Mouse (Mus musculus) neural tube, embryonic 11.5 days (tissue): ENCODE data around the gene Fez1. TPM values are rescaled to one million over a fixed set of nuclear protein-coding genes. Genes with fewer than 3 reads are reported as not detected.
A peak's percentile ranks its signal among the peaks of the same experiment; 100 is the strongest.

Experiments used
- ATAC-seq: fragments of 200-750 bp; cut with Nextera tagmentation; 2 replicates; pipeline ENCODE4 v1.8.0; 2017; ENCODE audit warnings: moderate number of reproducible peaks, mild to moderate bottlenecking, moderate TSS enrichment, moderate library complexity; ENCODE audit not compliant: insufficient read depth, low FRiP score, low TSS enrichment
- DNase-seq: peaks from one replicate; pipeline ENCODE4 v3.0.0-alpha.2; 2015; ENCODE audit warnings: low spot score
- H3K27ac ChIP-seq: fragments of 300-500 bp; sonication (generic); 2 replicates; pipeline ENCODE4 v1.5.1; 2014; ENCODE audit warnings: low read depth, mild to moderate bottlenecking, low read length
- H3K27me3 ChIP-seq: fragments of 300-500 bp; sonication (generic); 2 replicates; pipeline ENCODE4 v1.6.1; 2014; ENCODE audit warnings: mild to moderate bottlenecking, low read length, mixed read lengths; ENCODE audit not compliant: control insufficient read depth, insufficient read depth
- H3K36me3 ChIP-seq: fragments of 300-500 bp; sonication (generic); 2 replicates; pipeline ENCODE4 v1.6.1; 2014; ENCODE audit warnings: mild to moderate bottlenecking, low read length, moderate library complexity, mixed read lengths; ENCODE audit not compliant: control insufficient read depth, insufficient read depth
- H3K4me1 ChIP-seq: fragments of 300-500 bp; sonication (generic); 2 replicates; pipeline ENCODE4 v1.6.1; 2014; ENCODE audit warnings: low read length, mixed read lengths; ENCODE audit not compliant: control insufficient read depth, insufficient read depth
- H3K4me2 ChIP-seq: fragments of 300-500 bp; sonication (generic); 2 replicates; pipeline ENCODE4 v1.6.1; 2014; ENCODE audit warnings: low read depth, mild to moderate bottlenecking, moderate library complexity
- H3K4me3 ChIP-seq: fragments of 300-500 bp; sonication (generic); 2 replicates; pipeline ENCODE4 v1.5.1; 2014; ENCODE audit warnings: low read depth, low read length
- H3K9ac ChIP-seq: fragments of 300-500 bp; sonication (generic); 2 replicates; pipeline ENCODE4 v1.6.1; 2014; ENCODE audit warnings: mild to moderate bottlenecking, low read length
- H3K9me3 ChIP-seq: fragments of 300-500 bp; sonication (generic); 2 replicates; pipeline ENCODE4 v1.6.1; 2016; ENCODE audit warnings: low read length; ENCODE audit not compliant: control insufficient read depth
- WGBS: fragments of 180-500 bp; shearing (Covaris S2); extraction: QIAGEN DNeasy Blood & Tissue Kit; methylation state at CpG from one replicate; pipeline ENCODE4 v1.1.7; 2014; 5-methylcytosine and 5-hydroxymethylcytosine counted together
- polyA plus RNA-seq: library from polyadenylated mRNA; unstranded; fragments of >200 nt; fragmentation: Nextera tagmentation; extraction: Ambion mirVana; gene quantifications from 2 replicates; pipeline ENCODE4 v1.2.1, GENCODE M21; 2014

Fez1 gene
- polyA plus RNA-seq, 1 experiment from 2014 or later: 300 TPM

DNA sequence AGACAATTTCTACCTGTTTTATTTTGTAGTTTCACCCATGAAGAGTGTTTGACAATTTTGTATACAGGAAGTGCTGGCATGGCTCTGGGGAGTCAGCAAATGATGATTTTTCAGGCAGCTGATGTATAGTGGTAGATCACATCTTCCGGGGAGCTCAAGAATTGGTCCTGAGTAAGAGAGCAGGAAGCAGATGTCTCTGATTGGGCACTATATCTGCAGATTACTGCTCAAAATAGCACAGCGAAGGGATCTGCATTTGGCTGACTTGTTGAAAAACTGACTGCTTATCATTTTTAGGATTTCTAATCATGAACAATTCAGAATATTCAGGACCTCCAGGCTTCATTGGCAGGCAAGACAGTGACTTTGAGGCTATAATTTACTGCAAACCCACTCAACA lies 30.5 kb downstream of the Fez1 start:
- no peak for DNase-seq
- Histone ChIP-seq H3K9me3 (no peaks in the 10 kb centered on the region), H3K27ac (no peak overlapping the region), H3K4me2 (no peak overlapping the region), H3K4me3 (no peak overlapping the region), H3K9ac (no peak overlapping the region), H3K4me1 (no peaks in the 10 kb centered on the region), H3K36me3 (peaks cover 7% of the 10 kb centered on the region), H3K27me3 (no peaks in the 10 kb centered on the region)
- no peak for ATAC-seq
- 92% methylated on average over 2 of the region's 2 CpGs for WGBS

DNA sequence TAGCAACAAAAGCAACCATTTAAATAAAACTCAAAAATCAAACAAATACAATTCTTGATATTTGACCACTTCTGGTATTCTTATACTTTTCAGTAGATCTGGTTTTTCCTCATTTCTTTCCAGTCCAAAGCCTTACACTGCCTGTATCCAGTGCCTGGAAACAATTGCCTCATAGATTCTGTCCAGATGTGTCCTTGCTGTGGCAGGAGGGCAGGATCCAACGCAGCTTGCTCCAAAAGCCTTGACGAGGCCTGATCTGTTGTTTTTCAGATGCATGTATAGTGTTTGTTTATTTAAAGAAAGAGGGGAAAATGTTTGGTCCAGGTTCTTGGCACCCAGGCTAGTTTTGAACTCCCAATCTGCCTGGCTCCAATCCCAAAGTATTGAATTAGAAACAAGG lies 34.7 kb downstream of the Fez1 start:
- no peak overlapping the region for H3K27ac ChIP-seq
- H3K4me1 ChIP-seq: peaks cover 6% of the 10 kb centered on the region
- H3K4me2 ChIP-seq: no peak overlapping the region
- H3K27me3 ChIP-seq: no peaks in the 10 kb centered on the region
- no peak overlapping the region for H3K4me3 ChIP-seq
- 62% methylated on average over 2 of the region's 2 CpGs for WGBS
- H3K9me3 ChIP-seq: no peaks in the 10 kb centered on the region
- H3K9ac ChIP-seq: no peak overlapping the region
- DNase-seq (no peak), ATAC-seq (no peak)
- no peaks in the 10 kb centered on the region; the same call in 1 of the 2 replicates for H3K36me3 ChIP-seq

DNA sequence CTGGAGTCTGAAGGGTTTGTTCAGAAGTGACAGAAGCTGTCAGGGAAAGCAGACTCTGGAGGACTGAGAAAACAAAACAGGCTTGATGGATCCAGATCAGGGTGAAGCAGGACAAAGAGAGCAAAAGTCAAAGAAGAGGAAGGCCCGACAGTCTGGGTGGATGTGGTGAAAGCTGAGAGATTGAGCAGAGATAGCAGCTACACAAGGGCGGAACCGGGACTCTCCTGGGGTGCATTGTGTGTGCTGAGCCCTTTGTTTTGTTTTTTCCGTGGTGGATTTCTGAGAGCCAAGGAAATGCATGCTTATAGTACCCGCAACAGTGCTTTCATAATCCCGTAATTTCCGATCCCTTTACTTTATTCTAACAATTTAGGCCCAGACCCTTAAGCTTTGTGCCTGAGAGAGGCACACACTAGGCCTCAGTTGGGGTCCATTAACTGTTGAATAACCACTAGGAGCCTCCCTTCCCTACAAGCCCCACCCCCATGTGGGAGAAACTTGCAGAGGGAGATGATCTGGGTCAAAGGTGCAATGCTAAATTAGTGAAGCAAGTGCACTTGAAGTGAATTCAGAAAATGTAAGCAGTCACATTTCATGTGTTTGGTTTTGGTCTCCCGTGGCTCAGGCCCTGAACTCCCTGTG lies 35.9 kb downstream of the Fez1 start:
- H3K27me3 ChIP-seq: no peaks in the 10 kb centered on the region
- H3K9me3 ChIP-seq: no peaks in the 10 kb centered on the region
- no peaks in the 10 kb centered on the region for H3K36me3 ChIP-seq
- WGBS: 22% methylated on average over 8 of the region's 8 CpGs
- peaks cover 6% of the 10 kb centered on the region for H3K4me1 ChIP-seq
- H3K4me3 ChIP-seq: no peak overlapping the region
- no peak overlapping the region for H3K27ac ChIP-seq
- no peak overlapping the region for H3K4me2 ChIP-seq
- H3K9ac ChIP-seq: no peak overlapping the region
- no peak for ATAC-seq
- no peak for DNase-seq

DNA sequence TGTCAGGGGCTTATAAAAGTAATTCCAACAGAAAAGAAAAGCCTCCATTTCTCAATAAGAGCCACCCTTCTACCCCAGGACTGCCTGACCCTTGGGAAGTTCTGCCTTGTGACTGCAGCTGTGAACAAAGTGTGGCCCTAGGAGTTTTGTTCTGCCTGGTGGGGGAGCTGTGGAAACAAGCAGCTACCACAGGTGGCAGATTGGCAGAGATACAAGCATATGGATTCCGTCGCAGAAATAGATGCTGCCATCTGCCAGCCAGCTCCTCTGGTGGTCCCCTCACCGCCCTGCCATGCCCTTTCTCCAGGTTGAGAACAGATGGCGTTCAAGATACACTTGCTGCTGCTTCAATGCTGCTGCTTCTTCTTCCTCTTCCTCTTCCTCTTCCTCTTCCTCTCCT lies 37.0 kb downstream of the Fez1 start:
- 30% methylated on average over 4 of the region's 4 CpGs for WGBS
- DNase-seq: peak; percentile 35
- H3K4me1 ChIP-seq: peaks cover 6% of the 10 kb centered on the region
- H3K9ac ChIP-seq: no peak overlapping the region
- no peak overlapping the region for H3K27ac ChIP-seq
- H3K4me2 ChIP-seq: no peak overlapping the region
- peak; percentile 50; the same call in 1 of the 2 replicates for ATAC-seq
- peaks cover 2% of the 10 kb centered on the region; the same call in 1 of the 2 replicates for H3K36me3 ChIP-seq
- H3K4me3 ChIP-seq: no peak overlapping the region
- no peaks in the 10 kb centered on the region for H3K27me3 ChIP-seq
- no peaks in the 10 kb centered on the region for H3K9me3 ChIP-seq

DNA sequence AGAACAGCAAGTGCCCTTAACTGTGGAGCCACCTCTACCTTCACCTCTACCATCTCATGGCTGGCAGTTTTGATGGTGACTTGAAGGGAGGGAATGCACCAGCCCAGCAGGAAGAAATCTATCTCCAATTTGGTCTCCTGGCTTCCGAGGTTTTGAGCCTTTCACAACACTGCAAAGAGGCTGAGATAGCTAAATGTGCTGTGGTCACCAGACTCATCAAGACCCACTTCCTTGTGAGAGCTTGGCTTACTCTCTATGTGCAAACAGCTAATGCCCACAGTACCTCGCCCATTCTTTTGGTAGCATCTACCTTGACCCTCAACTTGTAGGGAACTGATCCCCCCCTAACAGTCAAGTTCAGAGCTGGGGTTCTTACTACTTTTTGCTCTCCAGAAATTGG lies 40.9 kb downstream of the Fez1 start:
- 92% methylated on average over 2 of the region's 2 CpGs for WGBS
- peaks cover 2% of the 10 kb centered on the region; the same call in 1 of the 2 replicates for H3K36me3 ChIP-seq
- DNase-seq (no peak), ATAC-seq (no peak)
- no peak overlapping the region for H3K4me2 ChIP-seq
- no peaks in the 10 kb centered on the region for H3K27me3 ChIP-seq
- no peak overlapping the region for H3K9ac ChIP-seq
- H3K9me3 ChIP-seq: no peaks in the 10 kb centered on the region
- H3K4me3 ChIP-seq: no peak overlapping the region
- peaks cover 5% of the 10 kb centered on the region for H3K4me1 ChIP-seq
- H3K27ac ChIP-seq: no peak overlapping the region

DNA sequence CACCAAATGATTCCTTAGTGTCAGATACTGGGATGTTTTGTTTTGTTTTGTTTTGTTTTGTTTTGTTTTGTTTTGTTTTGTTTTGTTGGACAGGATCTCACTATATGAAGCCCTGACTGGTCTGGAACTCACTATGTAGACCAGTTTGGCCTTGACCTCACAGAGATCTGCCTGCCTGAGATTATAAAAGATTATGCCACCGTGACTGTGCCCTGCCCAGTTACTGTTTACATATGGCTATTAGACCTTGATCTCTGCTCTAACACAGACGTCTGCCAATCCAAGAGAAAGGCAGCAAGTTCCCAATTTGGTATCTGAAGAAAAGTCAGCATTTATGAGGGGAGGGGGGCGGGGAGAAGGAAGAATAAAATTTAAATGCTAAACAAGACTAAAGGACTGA lies 42.0 kb downstream of the Fez1 start:
- no peak overlapping the region for H3K4me3 ChIP-seq
- H3K27me3 ChIP-seq: no peaks in the 10 kb centered on the region
- WGBS: 66% methylated on average over 3 of the region's 3 CpGs
- H3K9ac ChIP-seq: no peak overlapping the region
- no peaks in the 10 kb centered on the region for H3K9me3 ChIP-seq
- ATAC-seq (no peak), DNase-seq (no peak)
- H3K36me3 ChIP-seq: peaks cover 2% of the 10 kb centered on the region; the same call in 1 of the 2 replicates
- H3K4me1 ChIP-seq: peaks cover 3% of the 10 kb centered on the region; the same call in 1 of the 2 replicates
- H3K27ac ChIP-seq: no peak overlapping the region
- no peak overlapping the region for H3K4me2 ChIP-seq

DNA sequence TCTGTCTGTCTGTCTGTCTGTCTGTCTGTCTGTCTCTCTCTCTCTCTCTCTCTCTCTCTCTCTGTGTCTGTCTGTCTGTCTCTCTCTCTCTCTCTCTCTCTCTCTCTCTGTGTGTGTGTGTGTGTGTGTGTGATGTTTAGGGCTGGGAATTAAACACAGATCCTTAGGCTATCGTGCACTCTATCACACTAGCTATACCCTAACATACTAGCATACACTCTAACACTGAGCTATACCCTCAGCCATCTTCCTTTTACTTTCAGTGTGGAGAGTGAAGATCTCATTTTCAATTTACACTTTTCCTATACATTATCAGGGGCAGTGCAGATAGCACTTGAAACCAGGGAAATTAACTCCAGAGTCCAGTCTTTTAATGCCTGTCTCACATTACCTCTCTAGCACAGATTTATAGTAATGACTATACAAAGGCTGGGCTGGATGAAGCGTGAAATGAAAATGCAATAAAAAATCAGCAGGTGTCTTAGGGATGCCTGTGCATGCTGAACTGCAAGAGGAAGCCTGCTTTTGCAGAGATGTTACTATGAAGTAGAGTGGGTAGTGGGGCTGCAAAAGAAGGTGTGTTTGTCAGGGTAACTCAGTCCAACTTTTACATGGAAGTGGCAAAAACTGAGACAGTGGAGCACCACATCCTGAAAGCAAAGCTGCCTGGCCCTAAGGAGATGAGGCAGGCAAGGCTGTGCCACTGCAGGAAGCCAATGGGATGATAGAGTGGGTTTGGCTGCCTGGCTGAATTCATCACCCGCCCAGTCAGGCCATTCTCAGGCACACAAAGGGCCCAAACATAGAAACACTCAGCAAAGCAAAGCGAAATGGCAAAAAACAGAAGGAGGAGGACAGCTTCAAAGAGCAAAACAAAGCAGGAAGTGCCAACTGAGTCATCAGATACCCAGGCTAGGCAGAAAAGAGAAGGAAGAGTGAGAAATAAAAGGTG lies 43.5 kb downstream of the Fez1 start:
- 32% methylated on average over 4 of the region's 4 CpGs for WGBS
- Histone ChIP-seq H3K36me3 (peaks cover 4% of the 10 kb centered on the region; the same call in 1 of the 2 replicates), H3K4me2 (no peak overlapping the region), H3K4me3 (no peak overlapping the region), H3K27me3 (no peaks in the 10 kb centered on the region), H3K4me1 (peaks cover 3% of the 10 kb centered on the region; the same call in 1 of the 2 replicates), H3K9me3 (no peaks in the 10 kb centered on the region), H3K27ac (peak overlapping the region; percentile 31; the same call in 1 of the 2 replicates), H3K9ac (no peak overlapping the region)
- peak; percentile 93 for ATAC-seq
- DNase-seq: peak; percentile 60

DNA sequence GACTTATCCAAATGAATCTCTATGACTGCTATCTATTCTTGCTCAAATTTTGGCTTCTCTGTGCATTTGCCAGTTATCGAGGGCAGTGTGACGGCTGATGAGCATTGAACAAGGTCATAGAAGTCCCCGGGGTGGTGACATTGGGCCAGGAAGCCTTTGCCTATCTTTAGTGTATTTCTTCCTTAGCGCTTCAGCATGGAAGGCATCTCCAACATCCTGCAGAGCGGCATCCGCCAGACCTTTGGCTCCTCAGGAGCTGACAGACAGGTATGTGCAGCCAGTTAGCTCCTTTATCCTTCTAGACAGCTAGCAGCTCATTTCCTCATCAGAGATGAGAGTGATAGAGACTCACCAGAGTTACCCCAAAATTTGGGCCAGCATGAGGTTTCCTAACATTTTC lies 47.0 kb downstream of the Fez1 start:
- Histone ChIP-seq H3K9me3 (no peaks in the 10 kb centered on the region), H3K36me3 (0 out of 2 replicates have a peak, but pooled peaks cover 2% of the 10 kb centered on the region), H3K27ac (no peak overlapping the region), H3K4me3 (no peak overlapping the region), H3K4me1 (peaks cover 3% of the 10 kb centered on the region; the same call in 1 of the 2 replicates), H3K9ac (no peak overlapping the region), H3K27me3 (no peaks in the 10 kb centered on the region), H3K4me2 (no peak overlapping the region)
- ATAC-seq (no peak), DNase-seq (no peak)
- 88% methylated on average over 6 of the region's 6 CpGs for WGBS
